ENCODE assay signal across 28 mouse cellular contexts in the genomic region with DNA sequence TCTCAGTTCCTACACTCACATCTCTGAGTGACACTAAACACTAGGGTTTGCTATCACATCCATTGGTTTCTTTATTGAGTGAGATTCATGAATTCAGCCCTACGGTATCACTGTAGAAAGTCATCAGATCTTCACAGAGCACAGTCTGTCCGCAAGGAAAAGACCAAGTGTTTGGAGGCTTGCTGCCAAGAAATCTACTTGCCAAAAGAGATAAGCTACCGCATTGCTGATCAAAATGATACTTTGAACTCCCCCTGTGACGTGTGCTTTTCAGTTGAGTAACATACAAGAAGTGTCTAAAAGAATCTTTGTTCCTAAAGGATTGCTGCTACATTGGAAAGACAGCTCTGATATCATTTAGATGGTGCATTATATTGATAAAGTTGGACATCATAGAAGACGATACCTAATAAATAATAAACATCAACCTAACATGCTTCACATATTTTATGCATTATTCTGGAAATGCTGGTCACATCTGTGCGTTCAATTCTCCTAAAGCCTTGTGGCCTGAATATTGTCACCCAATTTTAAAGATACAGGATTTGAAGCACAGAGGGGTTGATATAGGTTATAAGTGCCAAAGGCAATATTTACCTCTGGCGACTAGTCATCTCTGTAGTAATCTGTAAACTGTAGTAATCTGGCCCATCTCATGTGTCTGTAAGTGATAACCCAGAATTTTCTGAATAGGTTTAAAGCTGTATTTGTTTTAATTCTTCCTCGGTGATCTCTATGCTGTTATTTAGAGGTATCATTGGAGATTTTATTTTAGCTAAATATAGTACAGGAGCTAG. TPM values are rescaled to one million over a fixed set of nuclear protein-coding genes. Genes with fewer than 3 reads are reported as not detected.
A peak's percentile ranks its signal among the peaks of the same experiment; 100 is the strongest.
DNase-seq lines count a peak whose midpoint lies in the region; ATAC-seq and TF ChIP-seq lines count a peak whose summit lies in the region.
"Had no signal": no experiment of that assay in that cellular context is flagged by ENCODE, and none has a peak within 500 bp of the region (broad histone marks: within the 10 kb centered on the region; RNA-seq: fewer than 3 reads in every experiment).

No protein-coding gene starts in this region.

- ATAC-seq in liver, postnatal 0 days = peak; percentile 80
- no peak for ATAC-seq in liver, embryonic 12.5 days
- ATAC-seq in midbrain, postnatal 0 days (ENCODE audit: low FRiP score) = 0 out of 2 replicates have a peak, but pooled peaks have one; percentile 13
- ATAC-seq in midbrain, embryonic 11.5 days (ENCODE audit: low FRiP score) = no peak
- no peak for ATAC-seq in forebrain, embryonic 13.5 days
- ATAC-seq: forebrain, embryonic 16.5 days had no signal

- peak; percentile 56; the same call in 1 of the 2 replicates for TF ChIP-seq EP300 in liver, postnatal 0 days (IDR thresholded peaks at IDR 0.05; ENCODE audit: low read depth)

- H3K9me3 ChIP-seq in liver, postnatal 0 days (ENCODE audit: low read length) = no peaks in the 10 kb centered on the region
- no peaks in the 10 kb centered on the region for H3K9me3 ChIP-seq in liver, embryonic 12.5 days (replicated peaks)
- H3K9me3 ChIP-seq in midbrain, postnatal 0 days (ENCODE audit: low read length) = no peaks in the 10 kb centered on the region
- no peaks in the 10 kb centered on the region for H3K9me3 ChIP-seq in midbrain, embryonic 11.5 days (ENCODE audit: control insufficient read depth, low read length)
- H3K9me3 ChIP-seq in forebrain, embryonic 13.5 days (replicated peaks) = no peaks in the 10 kb centered on the region
- H3K9me3 ChIP-seq: embryonic facial prominence, embryonic 13.5 days; forebrain, embryonic 10.5 days; G1E; heart, embryonic 13.5 days; hindbrain, embryonic 15.5 days; limb, embryonic 10.5 days; limb, embryonic 15.5 days; neural tube, embryonic 13.5 days; stomach, embryonic 15.5 days had no signal

- 65% methylated on average over 8 of the region's 8 CpGs for WGBS in liver, postnatal 0 days (ENCODE audit: insufficient replicate concordance)
- WGBS in liver, embryonic 12.5 days (ENCODE audit: insufficient replicate concordance) = 64% methylated on average over 8 of the region's 8 CpGs
- 71% methylated on average over 8 of the region's 8 CpGs for WGBS in midbrain, postnatal 0 days
- 91% methylated on average over 8 of the region's 8 CpGs for WGBS in midbrain, embryonic 11.5 days
- 86% methylated on average over 8 of the region's 8 CpGs for WGBS in forebrain, embryonic 13.5 days

- peak overlapping the region; percentile 66; the same call in 1 of the 2 replicates for H3K27ac ChIP-seq in liver, postnatal 0 days (ENCODE audit: low read depth)
- no peak overlapping the region for H3K27ac ChIP-seq in liver, embryonic 12.5 days
- no peak overlapping the region for H3K27ac ChIP-seq in midbrain, postnatal 0 days (ENCODE audit: low read depth, low read length)
- no peak overlapping the region for H3K27ac ChIP-seq in midbrain, embryonic 11.5 days (ENCODE audit: low read depth, low read length)
- H3K27ac ChIP-seq in forebrain, embryonic 13.5 days = no peak overlapping the region
- H3K27ac ChIP-seq: embryonic facial prominence, embryonic 13.5 days; forebrain, embryonic 10.5 days; heart, embryonic 13.5 days; hindbrain, embryonic 15.5 days; limb, embryonic 10.5 days; limb, embryonic 15.5 days; neural tube, embryonic 13.5 days; stomach, embryonic 15.5 days had no signal

- TF ChIP-seq CTCF in liver, postnatal 0 days (IDR thresholded peaks at IDR 0.05; ENCODE audit: low read depth) = no peak
- TF ChIP-seq CTCF in midbrain, postnatal 0 days (IDR thresholded peaks at IDR 0.05) = no peak

- H3K4me1 ChIP-seq in liver, postnatal 0 days (ENCODE audit: insufficient read depth) = peaks cover 5% of the 10 kb centered on the region
- no peaks in the 10 kb centered on the region for H3K4me1 ChIP-seq in liver, embryonic 12.5 days
- H3K4me1 ChIP-seq in midbrain, postnatal 0 days (ENCODE audit: insufficient read depth, low read length) = no peaks in the 10 kb centered on the region
- no peaks in the 10 kb centered on the region for H3K4me1 ChIP-seq in midbrain, embryonic 11.5 days (ENCODE audit: control insufficient read depth, insufficient read depth, low read length)
- no peaks in the 10 kb centered on the region for H3K4me1 ChIP-seq in forebrain, embryonic 13.5 days
- H3K4me1 ChIP-seq: embryonic facial prominence, embryonic 13.5 days; forebrain, embryonic 10.5 days; hindbrain, embryonic 15.5 days; limb, embryonic 10.5 days; limb, embryonic 15.5 days; neural tube, embryonic 13.5 days; stomach, embryonic 15.5 days had no signal

- DNase-seq in cerebellum, postnatal 14 days = peak; percentile 6 to 12
- no peak for DNase-seq in cerebellum, adult 18-20 months
- DNase-seq in liver, postnatal 0 days = no peak
- DNase-seq in midbrain, postnatal 0 days (ENCODE audit: low spot score) = peak; percentile 45
- DNase-seq in midbrain, embryonic 11.5 days (ENCODE audit: low spot score, missing footprints) = no peak
- DNase-seq: adrenal gland, adult 8-10 months; cerebellum, adult 8-10 months; heart, postnatal 10 days; kidney, adult 18-20 months; kidney, postnatal 36 days; layer of hippocampus, adult 9-11 months; right cerebral cortex, postnatal 25 days had no signal

- no peak overlapping the region for H3K4me2 ChIP-seq in liver, postnatal 0 days (ENCODE audit: low read depth, low read length)
- H3K4me2 ChIP-seq in liver, embryonic 12.5 days = no peak overlapping the region
- no peak overlapping the region for H3K4me2 ChIP-seq in midbrain, postnatal 0 days (ENCODE audit: low read depth, low read length, poor library complexity, severe bottlenecking)
- H3K4me2 ChIP-seq in midbrain, embryonic 11.5 days = no peak overlapping the region
- H3K4me2 ChIP-seq in forebrain, embryonic 13.5 days = no peak overlapping the region
- H3K4me2 ChIP-seq: embryonic facial prominence, embryonic 13.5 days; heart, embryonic 13.5 days; hindbrain, embryonic 15.5 days; limb, embryonic 15.5 days; neural tube, embryonic 13.5 days; stomach, embryonic 15.5 days had no signal

- no peaks in the 10 kb centered on the region for H3K36me3 ChIP-seq in liver, postnatal 0 days (replicated peaks; ENCODE audit: insufficient read depth, low read length)
- H3K36me3 ChIP-seq in liver, embryonic 12.5 days = no peaks in the 10 kb centered on the region
- no peaks in the 10 kb centered on the region for H3K36me3 ChIP-seq in midbrain, postnatal 0 days (ENCODE audit: insufficient read depth, low read length)
- no peaks in the 10 kb centered on the region for H3K36me3 ChIP-seq in midbrain, embryonic 11.5 days (ENCODE audit: control insufficient read depth, insufficient read depth, low read length)
- H3K36me3 ChIP-seq in forebrain, embryonic 13.5 days (ENCODE audit: poor library complexity, severe bottlenecking) = no peaks in the 10 kb centered on the region
- H3K36me3 ChIP-seq: embryonic facial prominence, embryonic 13.5 days; forebrain, embryonic 10.5 days; G1E; heart, embryonic 13.5 days; hindbrain, embryonic 15.5 days; limb, embryonic 10.5 days; limb, embryonic 15.5 days; neural tube, embryonic 13.5 days; stomach, embryonic 15.5 days had no signal

- H3K9ac ChIP-seq in liver, postnatal 0 days (replicated peaks) = no peak overlapping the region
- H3K9ac ChIP-seq in liver, embryonic 12.5 days = no peak overlapping the region
- H3K9ac ChIP-seq in midbrain, postnatal 0 days (replicated peaks; ENCODE audit: low read length, poor library complexity, severe bottlenecking) = no peak overlapping the region
- no peak overlapping the region for H3K9ac ChIP-seq in midbrain, embryonic 11.5 days (ENCODE audit: low read length)
- no peak overlapping the region for H3K9ac ChIP-seq in forebrain, embryonic 13.5 days
- H3K9ac ChIP-seq: embryonic facial prominence, embryonic 13.5 days; heart, embryonic 13.5 days; hindbrain, embryonic 15.5 days; limb, embryonic 15.5 days; neural tube, embryonic 13.5 days; stomach, embryonic 15.5 days had no signal

- H3K4me3 ChIP-seq in liver, postnatal 0 days (ENCODE audit: low read depth, low read length) = no peak overlapping the region
- H3K4me3 ChIP-seq in liver, embryonic 12.5 days = no peak overlapping the region
- H3K4me3 ChIP-seq in midbrain, postnatal 0 days (ENCODE audit: low read depth, low read length) = no peak overlapping the region
- no peak overlapping the region for H3K4me3 ChIP-seq in midbrain, embryonic 11.5 days (ENCODE audit: low read depth, low read length)
- no peak overlapping the region for H3K4me3 ChIP-seq in forebrain, embryonic 13.5 days
- H3K4me3 ChIP-seq: embryonic facial prominence, embryonic 13.5 days; forebrain, embryonic 10.5 days; heart, embryonic 13.5 days; hindbrain, embryonic 15.5 days; limb, embryonic 10.5 days; limb, embryonic 15.5 days; neural tube, embryonic 13.5 days; stomach, embryonic 15.5 days had no signal

- H3K27me3 ChIP-seq in liver, postnatal 0 days (ENCODE audit: insufficient read depth, low read length) = no peaks in the 10 kb centered on the region
- no peaks in the 10 kb centered on the region for H3K27me3 ChIP-seq in liver, embryonic 12.5 days (replicated peaks)
- no peaks in the 10 kb centered on the region for H3K27me3 ChIP-seq in midbrain, postnatal 0 days (ENCODE audit: insufficient read depth, low read length)
- H3K27me3 ChIP-seq in midbrain, embryonic 11.5 days (ENCODE audit: control insufficient read depth, insufficient read depth, low read length) = no peaks in the 10 kb centered on the region
- no peaks in the 10 kb centered on the region for H3K27me3 ChIP-seq in forebrain, embryonic 13.5 days
- H3K27me3 ChIP-seq: embryonic facial prominence, embryonic 13.5 days; heart, embryonic 13.5 days; hindbrain, embryonic 15.5 days; limb, embryonic 15.5 days; neural tube, embryonic 13.5 days; stomach, embryonic 15.5 days had no signal

RNA-seq across cellular contexts. Expression of a gene that starts 1.9 kb away (rescaled TPM):
- 0.32 and 0.52 TPM in 2 replicates for polyA plus RNA-seq in liver, postnatal 0 days (2015; fragmentation: Nextera tagmentation; extraction: Ambion mirVana)
- polyA plus RNA-seq in liver, embryonic 12.5 days (2016; fragmentation: Nextera tagmentation; extraction: Ambion mirVana) = not detected in 2 replicates
- total RNA-seq in midbrain, postnatal 0 days (2014; rRNA removed) = 1.8 and 2.6 TPM in 2 replicates
- 1.8 and 3.1 TPM in 2 replicates for polyA plus RNA-seq in midbrain, postnatal 0 days (2015; fragmentation: Nextera tagmentation; extraction: Ambion mirVana)
- not detected in 2 replicates for polyA plus RNA-seq in midbrain, embryonic 11.5 days (2014; fragmentation: Nextera tagmentation; extraction: Ambion mirVana)
- 1.0 and 2.2 TPM in 2 replicates for polyA plus RNA-seq in forebrain, embryonic 13.5 days (2015; fragmentation: Nextera tagmentation; extraction: Ambion mirVana)
- total RNA-seq: common myeloid progenitor, adult 5-6 weeks; hematopoietic stem cell, adult 5-6 weeks had no signal
- polyA plus RNA-seq: embryonic facial prominence, embryonic 13.5 days; forebrain, embryonic 10.5 days; G1E; heart, embryonic 13.5 days; intestine, embryonic 14.5 days; limb, embryonic 10.5 days; liver, embryonic 16.5 days; stomach, embryonic 15.5 days had no signal

Comparison
In these comparisons a context has a peak if more than half of its experiments do, and no peak if none do; other contexts are left out.
1. DNase-seq: peak in cerebellum, postnatal 14 days (2 of 2) and midbrain, postnatal 0 days (single experiment); none in cerebellum, adult 18-20 months (0 of 2), liver, postnatal 0 days (single experiment) and midbrain, embryonic 11.5 days (single experiment).
2. ATAC-seq: peak in liver, postnatal 0 days (single experiment) and midbrain, postnatal 0 days (single experiment); none in liver, embryonic 12.5 days (single experiment), midbrain, embryonic 11.5 days (single experiment) and forebrain, embryonic 13.5 days (single experiment).